Mouse (Mus musculus): ENCODE data around the gene Vmn1r71. TPM values are rescaled to one million over a fixed set of nuclear protein-coding genes. Genes with fewer than 3 reads are reported as not detected.

Gene Vmn1r71
- polyA plus RNA-seq (2017; shearing (Covaris generic)), result under 1 TPM in 1 of 2 experiments, not detected in 1; 0.20 TPM

GRCm38 (mm10) chr7:10754264-10754663, at the start of gene Vmn1r71:
TSS of gene Vmn1r71 (minus strand) at chr7:10754364.

Other genes starting within 250 kb of the Vmn1r71 start
- under 1 TPM; 0.05 to 0.31 TPM for gene Vmn1r68, start 195.9 kb downstream of the Vmn1r71 start, polyA plus RNA-seq (2017; shearing (Covaris generic))
- under 1 TPM in 1 of 2 experiments, not detected in 1; 0.66 TPM for gene Vmn1r69, start 140.7 kb downstream of the Vmn1r71 start, polyA plus RNA-seq (2017; shearing (Covaris generic))
- gene Vmn1r70, start 122.8 kb downstream of the Vmn1r71 start, polyA plus RNA-seq (2017; shearing (Covaris generic)), result under 1 TPM; 0.17 to 0.31 TPM
- gene Nlrp4b, start 66.6 kb downstream of the Vmn1r71 start, polyA plus RNA-seq (2017; shearing (Covaris generic)), result 1 to 10 TPM in 1 of 2 experiments, under 1 TPM in 1; 0.17 to 1.7 TPM
- gene Zscan4b, start 150.7 kb upstream of the Vmn1r71 start, polyA plus RNA-seq (2017; shearing (Covaris generic)), result not detected

Data from inflammation-experienced regulatory T-cells (primary cell).